ENCODE assay signal across 17 mouse cellular contexts in the genomic region with DNA sequence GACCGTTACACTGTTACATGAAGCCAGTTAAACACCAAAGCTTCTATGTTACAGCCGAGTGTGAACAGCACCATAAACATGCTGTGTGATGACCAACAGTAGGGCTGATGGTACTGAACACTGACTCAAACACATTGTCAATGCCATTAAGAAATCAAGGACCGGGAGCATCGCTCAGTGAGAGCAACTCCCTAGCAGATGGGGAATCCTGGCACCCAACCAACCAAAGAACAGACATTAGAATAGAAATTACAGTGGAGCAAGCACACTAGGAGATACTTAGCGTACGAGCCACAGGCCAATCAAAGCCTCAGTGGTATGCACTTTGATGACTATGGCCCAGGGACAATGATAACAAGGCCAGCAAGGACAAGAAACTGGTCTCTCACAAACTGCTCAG.
A peak's percentile ranks its signal among the peaks of the same experiment; 100 is the strongest.
DNase-seq lines count a peak whose midpoint lies in the region; ATAC-seq and TF ChIP-seq lines count a peak whose summit lies in the region.
"Had no signal": no experiment of that assay in that cellular context is flagged by ENCODE, and none has a peak within 500 bp of the region (broad histone marks: within the 10 kb centered on the region; RNA-seq: fewer than 3 reads in every experiment).

No protein-coding gene starts in this region.

- 0 out of 2 replicates have a peak, but pooled peaks cover 6% of the 10 kb centered on the region for H3K4me1 ChIP-seq in forebrain, postnatal 0 days (ENCODE audit: insufficient read depth)
- 0 out of 2 replicates have a peak, but pooled peaks cover 4% of the 10 kb centered on the region for H3K4me1 ChIP-seq in forebrain, embryonic 13.5 days
- H3K4me1 ChIP-seq: liver, embryonic 13.5 days; midbrain, embryonic 12.5 days; neural tube, embryonic 12.5 days had no signal

- H3K36me3 ChIP-seq in forebrain, postnatal 0 days (ENCODE audit: insufficient read depth) = 0 out of 2 replicates have a peak, but pooled peaks cover 8% of the 10 kb centered on the region
- peaks cover 7% of the 10 kb centered on the region; the same call in 1 of the 2 replicates for H3K36me3 ChIP-seq in forebrain, embryonic 13.5 days (ENCODE audit: poor library complexity, severe bottlenecking)
- H3K36me3 ChIP-seq: neural tube, embryonic 12.5 days had no signal

- no peak for ATAC-seq in forebrain, postnatal 0 days
- no peak for ATAC-seq in forebrain, embryonic 13.5 days
- ATAC-seq in megakaryocyte progenitor cell, adult 5-6 weeks (replicated peaks; ENCODE audit: poor library complexity) = no peak
- no peak for ATAC-seq in granulocyte monocyte progenitor cell, adult 5-6 weeks (replicated peaks; ENCODE audit: poor library complexity, severe bottlenecking)
- no peak for ATAC-seq in erythroblast, adult 5-6 weeks (replicated peaks; ENCODE audit: low FRiP score, poor library complexity, severe bottlenecking)

- no peak overlapping the region for H3K9ac ChIP-seq in forebrain, postnatal 0 days
- no peak overlapping the region for H3K9ac ChIP-seq in forebrain, embryonic 13.5 days
- H3K9ac ChIP-seq: heart, embryonic 12.5 days; liver, embryonic 13.5 days; midbrain, embryonic 12.5 days; neural tube, embryonic 12.5 days had no signal

- H3K4me2 ChIP-seq in forebrain, postnatal 0 days (ENCODE audit: low read depth) = no peak overlapping the region
- no peak overlapping the region for H3K4me2 ChIP-seq in forebrain, embryonic 13.5 days
- H3K4me2 ChIP-seq: heart, embryonic 12.5 days; liver, embryonic 13.5 days; midbrain, embryonic 12.5 days; neural tube, embryonic 12.5 days had no signal

- no peaks in the 10 kb centered on the region for H3K27me3 ChIP-seq in forebrain, postnatal 0 days (ENCODE audit: insufficient read depth, low read length)
- H3K27me3 ChIP-seq in forebrain, embryonic 13.5 days = peaks cover 4% of the 10 kb centered on the region; the same call in 1 of the 2 replicates
- H3K27me3 ChIP-seq: heart, embryonic 12.5 days; liver, embryonic 13.5 days; midbrain, embryonic 12.5 days; neural tube, embryonic 12.5 days had no signal

- no peak overlapping the region for H3K27ac ChIP-seq in forebrain, postnatal 0 days (ENCODE audit: low read depth, low read length)
- H3K27ac ChIP-seq in forebrain, embryonic 13.5 days = no peak overlapping the region
- H3K27ac ChIP-seq: liver, embryonic 13.5 days; midbrain, embryonic 12.5 days; neural tube, embryonic 12.5 days had no signal

- H3K9me3 ChIP-seq in forebrain, postnatal 0 days (ENCODE audit: low read length) = no peaks in the 10 kb centered on the region
- no peaks in the 10 kb centered on the region for H3K9me3 ChIP-seq in forebrain, embryonic 13.5 days (replicated peaks)
- H3K9me3 ChIP-seq: heart, embryonic 12.5 days; liver, embryonic 13.5 days; midbrain, embryonic 12.5 days; neural tube, embryonic 12.5 days had no signal

- 47% methylated on average over 6 of the region's 6 CpGs for WGBS in forebrain, postnatal 0 days
- WGBS in forebrain, embryonic 13.5 days = 79% methylated on average over 6 of the region's 6 CpGs

- TF ChIP-seq CTCF in forebrain, postnatal 0 days (IDR thresholded peaks at IDR 0.05; ENCODE audit: low read depth) = no peak

- DNase-seq in forebrain, postnatal 0 days = peak; percentile 76
- DNase-seq in brain, embryonic 18.5 days (ENCODE audit: low read depth, low spot score) = peak; percentile 22
- peak; percentile 87 to 90 for DNase-seq in cerebellum, postnatal 10 days
- DNase-seq in layer of hippocampus, postnatal 14 days (ENCODE audit: low spot score in 2 of 2) = peak; percentile 54 to 76
- DNase-seq: B cell, adult 2 months; kidney, adult 11 months; liver, embryonic 13.5 days; lung, postnatal 14 days; retina, postnatal 1 day had no signal

- H3K4me3 ChIP-seq in forebrain, postnatal 0 days (ENCODE audit: low read depth, low read length) = no peak overlapping the region
- H3K4me3 ChIP-seq in forebrain, embryonic 13.5 days = no peak overlapping the region
- H3K4me3 ChIP-seq: erythroblast, embryonic 14.5 days; heart, embryonic 12.5 days; liver, embryonic 13.5 days; midbrain, embryonic 12.5 days; neural tube, embryonic 12.5 days had no signal

Comparison
In these comparisons a context has a peak if more than half of its experiments do, and no peak if none do; other contexts are left out.
1. DNase-seq: peak in every context shown above with its lines; median percentile 88 in cerebellum, postnatal 10 days; 76 in forebrain, postnatal 0 days; 65 in layer of hippocampus, postnatal 14 days; 22 in brain, embryonic 18.5 days.